Mouse (Mus musculus): ENCODE data around the gene Schip1.

Gene Schip1

GRCm38 (mm10) chr3:68511744-68512143 lies 447.1 kb downstream of the Schip1 start:
- DNase-seq (ENCODE audit: low spot score): no peak

DNA sequence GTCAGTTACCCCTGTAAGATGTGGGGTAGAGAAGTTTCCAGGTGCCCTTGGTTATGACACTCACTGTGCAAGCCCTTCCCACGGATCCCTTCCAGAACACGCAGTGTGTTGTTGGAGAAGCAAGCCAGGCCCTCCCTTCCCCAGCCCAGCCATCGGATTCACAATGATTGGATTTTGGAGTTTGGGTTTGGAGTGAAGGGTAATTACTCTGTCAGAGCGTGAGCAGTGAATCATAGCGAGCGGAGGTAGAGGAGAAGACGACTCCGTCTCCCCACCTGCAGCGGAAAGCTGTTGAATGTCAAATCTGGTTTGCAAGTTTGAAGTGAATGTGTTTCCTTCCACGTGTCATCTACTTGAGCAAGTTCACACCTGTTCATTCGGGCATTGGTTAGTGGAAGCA lies 447.7 kb downstream of the Schip1 start:
- DNase-seq (ENCODE audit: low spot score): no peak

DNA sequence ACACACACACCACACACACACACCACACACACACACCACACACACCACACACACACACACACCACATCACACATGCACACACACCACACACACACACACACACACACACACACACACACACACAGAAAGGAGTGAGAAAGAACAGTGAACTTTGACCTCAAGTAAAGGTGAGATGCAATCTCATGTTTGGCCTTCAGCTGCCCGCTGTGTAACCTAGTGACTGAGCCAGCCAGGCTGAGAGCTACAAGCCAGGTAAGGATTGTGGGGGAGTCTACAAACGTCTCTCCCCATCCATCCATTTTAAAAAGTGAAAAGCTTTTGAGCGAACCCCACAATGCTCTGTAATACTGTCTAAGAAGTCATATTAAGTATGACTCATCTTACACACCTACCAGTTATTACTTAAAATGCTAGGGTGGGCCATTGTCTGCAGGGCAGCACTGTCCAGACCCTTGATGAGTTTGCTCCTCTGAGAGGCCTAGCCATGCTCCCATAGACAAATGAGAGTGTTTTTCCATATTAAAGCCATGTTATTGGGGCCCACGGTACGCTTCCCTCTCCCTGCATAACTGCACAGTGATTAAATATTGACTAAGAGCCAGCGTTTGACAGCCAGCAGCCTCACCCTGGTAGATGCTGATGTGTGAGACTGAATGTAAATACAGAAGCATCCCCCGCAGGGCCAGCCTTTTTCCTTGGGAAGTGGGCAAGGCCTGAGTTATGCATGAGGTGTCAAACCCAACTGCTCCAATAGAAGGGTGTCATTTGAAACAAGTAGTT lies 448.9 kb downstream of the Schip1 start:
- no peak for DNase-seq (ENCODE audit: low spot score)

GRCm38 (mm10) chr3:68514120-68514497 lies 449.5 kb downstream of the Schip1 start:
- DNase-seq (ENCODE audit: low spot score): no peak

GRCm38 (mm10) chr3:68514717-68515116 lies 450.1 kb downstream of the Schip1 start:
- no peak for DNase-seq (ENCODE audit: low spot score)

- no peak for DNase-seq (ENCODE audit: low spot score)
Observed at GRCm38 (mm10) chr3:68516393-68517081, 451.9 kb downstream of the Schip1 start.

GRCm38 (mm10) chr3:68517236-68517635 lies 452.6 kb downstream of the Schip1 start:
- DNase-seq (ENCODE audit: low spot score): no peak

GRCm38 (mm10) chr3:68518041-68518440 lies 453.4 kb downstream of the Schip1 start:
- DNase-seq (ENCODE audit: low spot score): no peak

DNA sequence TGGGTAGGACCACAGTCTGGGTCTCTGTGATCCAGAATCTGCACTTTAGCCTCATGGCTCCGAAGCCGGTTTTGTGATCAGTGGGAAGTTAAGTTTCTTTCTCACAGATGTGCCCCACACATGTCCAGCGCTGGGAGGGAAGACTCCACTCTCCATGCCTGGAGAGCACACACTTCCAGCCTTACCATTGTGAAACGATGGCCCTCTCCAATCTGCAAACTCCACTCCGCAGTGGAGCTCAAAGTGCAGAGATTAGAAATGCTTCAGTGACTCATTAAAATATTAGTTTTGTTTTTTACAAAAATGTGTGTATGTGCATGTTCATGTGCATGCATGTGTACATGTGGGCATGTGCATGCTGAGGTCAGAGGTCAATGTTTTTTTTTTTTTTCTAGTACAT lies 454.0 kb downstream of the Schip1 start:
- DNase-seq (ENCODE audit: low spot score): no peak

- no peak for DNase-seq (ENCODE audit: low spot score)
Observed at GRCm38 (mm10) chr3:68525361-68525878, 460.8 kb downstream of the Schip1 start.

DNA sequence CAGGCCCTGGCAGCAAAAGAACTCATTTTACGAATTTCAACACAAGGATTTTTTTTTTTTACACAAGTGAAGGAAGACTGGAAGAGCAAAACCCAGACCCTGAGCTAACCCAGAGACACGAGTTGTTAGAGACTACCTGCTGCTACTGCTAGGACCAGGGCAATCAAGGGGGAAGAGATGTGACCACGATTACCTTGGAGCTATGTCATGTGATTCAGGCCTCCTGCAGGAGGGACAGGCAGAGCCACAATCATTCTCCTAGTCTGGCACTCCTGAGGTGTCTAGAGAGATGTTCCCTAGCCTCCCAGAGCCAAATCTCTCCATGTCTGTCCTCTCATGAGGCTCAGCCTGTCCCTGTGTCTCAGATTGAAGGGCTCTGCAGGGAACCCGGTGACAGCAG lies 461.8 kb downstream of the Schip1 start:
- DNase-seq (ENCODE audit: low spot score): no peak

DNA sequence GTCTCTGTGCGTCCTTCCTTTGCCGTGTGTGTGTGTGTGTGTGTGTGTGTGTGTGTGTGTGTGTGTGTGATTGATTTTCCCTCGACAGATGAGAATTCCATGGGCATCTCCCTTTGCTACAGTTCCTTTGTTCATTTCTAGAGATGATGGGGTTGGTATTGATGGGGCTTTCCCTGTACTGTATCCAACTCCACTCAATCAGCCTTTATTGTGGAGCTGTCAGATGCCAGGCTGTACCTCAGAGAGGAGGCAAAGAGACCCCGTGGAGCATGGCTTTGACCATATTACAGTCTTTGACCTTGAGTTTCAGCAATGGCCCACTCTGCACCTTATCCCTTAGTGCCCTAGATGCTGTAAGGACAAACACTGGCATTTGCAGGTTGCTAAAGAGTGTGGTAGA lies 462.6 kb downstream of the Schip1 start:
- no peak for DNase-seq (ENCODE audit: low spot score)

GRCm38 (mm10) chr3:68531908-68532307 lies 467.3 kb downstream of the Schip1 start:
- no peak for DNase-seq (ENCODE audit: low spot score)

- no peak for DNase-seq (ENCODE audit: low spot score)
Observed at GRCm38 (mm10) chr3:68534571-68535051, 470.0 kb downstream of the Schip1 start.

- DNase-seq (ENCODE audit: low spot score): no peak
Observed at GRCm38 (mm10) chr3:68535160-68535728, 470.6 kb downstream of the Schip1 start.

GRCm38 (mm10) chr3:68536071-68536470 lies 471.5 kb downstream of the Schip1 start:
- no peak for DNase-seq (ENCODE audit: low spot score)

GRCm38 (mm10) chr3:68541688-68542087 lies 477.1 kb downstream of the Schip1 start:
- no peak for DNase-seq (ENCODE audit: low spot score)

DNA sequence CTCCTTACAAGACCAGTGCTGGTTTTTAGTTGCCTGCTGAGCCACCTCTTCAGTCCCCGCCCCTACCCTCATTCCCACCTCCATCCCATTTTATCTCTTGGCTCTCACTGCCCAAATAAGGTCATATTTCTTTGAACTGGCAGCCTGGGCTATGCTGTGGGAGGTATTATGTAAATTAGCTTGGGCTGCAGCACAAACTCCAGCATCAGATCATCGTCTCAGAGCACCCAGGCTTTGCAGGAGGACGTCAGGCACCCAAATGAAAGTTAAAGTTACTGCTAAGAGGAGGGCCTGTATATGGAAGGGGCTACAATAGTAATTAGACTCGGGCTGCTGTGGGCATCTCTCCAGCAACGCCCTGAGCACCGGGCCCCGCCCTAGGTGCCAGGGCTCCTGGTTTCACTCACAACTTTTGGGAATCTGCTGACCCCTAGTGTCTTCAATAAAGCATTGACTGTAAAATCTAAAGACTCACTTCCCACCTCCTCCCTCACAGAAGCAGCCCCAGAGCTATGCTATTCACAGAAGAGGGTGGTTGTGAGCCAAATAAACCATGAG lies 478.4 kb downstream of the Schip1 start:
- peak; percentile 63 for DNase-seq (ENCODE audit: low spot score)

GRCm38 (mm10) chr3:68544811-68545210 lies 480.2 kb downstream of the Schip1 start:
- no peak for DNase-seq (ENCODE audit: low spot score)

GRCm38 (mm10) chr3:68545898-68546297 lies 481.3 kb downstream of the Schip1 start:
- DNase-seq (ENCODE audit: low spot score): no peak

DNA sequence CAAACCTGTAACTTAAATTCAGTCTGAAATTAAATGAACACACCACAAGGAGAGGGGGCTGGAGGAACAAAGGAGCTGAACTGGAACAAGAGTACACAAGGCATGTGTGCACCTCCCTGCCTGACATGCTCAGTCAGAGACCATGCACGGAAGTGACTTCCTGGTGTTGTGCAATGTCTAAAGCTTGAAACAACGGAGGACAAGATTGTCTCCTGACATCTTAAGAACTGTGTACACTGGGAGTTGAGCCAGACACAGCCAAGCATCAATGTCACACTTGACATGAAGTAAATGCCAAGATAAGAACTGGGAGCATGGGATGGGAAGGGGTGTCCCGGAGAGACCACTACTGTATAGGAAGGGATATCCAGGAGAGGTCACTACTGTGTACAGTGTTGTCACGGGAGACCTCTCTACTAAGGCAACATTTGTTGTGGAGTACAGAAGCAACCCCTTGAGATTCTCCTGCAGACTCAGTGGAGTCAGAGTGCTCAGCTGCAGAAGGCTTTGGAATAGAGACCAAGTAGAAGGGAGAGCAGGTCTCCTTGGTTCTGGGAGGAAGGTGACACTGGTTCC lies 490.6 kb downstream of the Schip1 start:
- DNase-seq (ENCODE audit: low spot score): no peak

DNA sequence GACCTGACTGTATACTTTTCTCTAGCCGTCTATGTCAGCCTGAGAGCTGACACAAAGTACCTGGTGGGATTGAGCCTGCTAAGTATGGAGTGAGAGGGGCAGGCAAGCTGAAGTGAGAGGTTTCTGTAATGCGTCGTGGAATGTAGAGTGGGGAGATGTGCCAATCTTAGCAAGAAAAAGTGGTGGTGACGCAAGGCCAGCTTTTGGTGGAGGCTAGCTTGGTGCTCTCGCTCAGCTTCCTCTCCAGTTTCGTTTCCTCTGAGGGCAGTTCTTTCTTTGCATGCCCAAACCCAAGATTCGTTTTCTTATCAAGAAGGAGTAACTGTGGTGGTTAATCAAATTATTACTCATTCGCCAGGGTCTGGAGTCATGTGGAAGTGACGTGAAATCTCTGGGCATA lies 492.3 kb downstream of the Schip1 start:
- DNase-seq (ENCODE audit: low spot score): no peak

All from left cerebral cortex, adult 11 months (tissue).